Mouse (Mus musculus): Measurements from ENCODE around the gene Inpp5a. TPM values are rescaled to one million over a fixed set of nuclear protein-coding genes. Genes with fewer than 3 reads are reported as not detected.

Gene Inpp5a
- total and polyA plus RNA-seq, 2 experiments from 2014 or later: 43.4 to 65.2 TPM

GRCm38 (mm10) chr7:139389213-139389761 is 378 bp downstream of the Inpp5a start:
- ATAC-seq (ENCODE audit: insufficient read depth, low read depth): peak; percentile 11
- Histone ChIP-seq H3K4me1 (ENCODE audit: control insufficient read depth, insufficient read depth) (peaks cover 50% of the 10 kb centered on the region), H3K9ac (replicated peaks; ENCODE audit: low read depth, low read length) (peak overlapping the region; percentile 98), H3K36me3 (replicated peaks; ENCODE audit: control insufficient read depth, insufficient read depth, low read length) (no peaks in the 10 kb centered on the region), H3K27ac (ENCODE audit: low read depth) (peak overlapping the region; percentile 96), H3K4me2 (ENCODE audit: low read depth, low read length) (peak overlapping the region; percentile 66), H3K4me3 (ENCODE audit: low read depth, low read length) (peak overlapping the region; percentile 85), H3K9me3 (replicated peaks; ENCODE audit: control insufficient read depth, low read length) (no peaks in the 10 kb centered on the region), H3K27me3 (ENCODE audit: control insufficient read depth, insufficient read depth, low read length) (no peaks in the 10 kb centered on the region)
- no peak for DNase-seq (ENCODE audit: low spot score)
- under 1% methylated on average over 46 of the region's 53 CpGs for WGBS
- no peak for TF ChIP-seq EP300 (IDR thresholded peaks at IDR 0.05; ENCODE audit: low read depth)
- TF ChIP-seq CTCF (IDR thresholded peaks at IDR 0.05; ENCODE audit: low read depth): peak; percentile 8; the same call in 1 of the 2 replicates

GRCm38 (mm10) chr7:139390380-139390779 is 1.5 kb downstream of the Inpp5a start:
- Histone ChIP-seq H3K9ac (replicated peaks; ENCODE audit: low read depth, low read length) (peak overlapping the region; percentile 98), H3K36me3 (replicated peaks; ENCODE audit: control insufficient read depth, insufficient read depth, low read length) (no peaks in the 10 kb centered on the region), H3K27ac (ENCODE audit: low read depth) (peak overlapping the region; percentile 96), H3K4me1 (ENCODE audit: control insufficient read depth, insufficient read depth) (peaks cover 60% of the 10 kb centered on the region), H3K9me3 (replicated peaks; ENCODE audit: control insufficient read depth, low read length) (no peaks in the 10 kb centered on the region), H3K27me3 (ENCODE audit: control insufficient read depth, insufficient read depth, low read length) (no peaks in the 10 kb centered on the region), H3K4me3 (ENCODE audit: low read depth, low read length) (peak overlapping the region; percentile 85), H3K4me2 (ENCODE audit: low read depth, low read length) (peak overlapping the region; percentile 66)
- WGBS: 27% methylated on average over 3 of the region's 3 CpGs
- TF ChIP-seq CTCF (IDR thresholded peaks at IDR 0.05; ENCODE audit: low read depth) (peak; percentile 37), EP300 (IDR thresholded peaks at IDR 0.05; ENCODE audit: low read depth) (no peak)
- no peak for DNase-seq (ENCODE audit: low spot score)
- ATAC-seq (ENCODE audit: insufficient read depth, low read depth): no peak

DNA sequence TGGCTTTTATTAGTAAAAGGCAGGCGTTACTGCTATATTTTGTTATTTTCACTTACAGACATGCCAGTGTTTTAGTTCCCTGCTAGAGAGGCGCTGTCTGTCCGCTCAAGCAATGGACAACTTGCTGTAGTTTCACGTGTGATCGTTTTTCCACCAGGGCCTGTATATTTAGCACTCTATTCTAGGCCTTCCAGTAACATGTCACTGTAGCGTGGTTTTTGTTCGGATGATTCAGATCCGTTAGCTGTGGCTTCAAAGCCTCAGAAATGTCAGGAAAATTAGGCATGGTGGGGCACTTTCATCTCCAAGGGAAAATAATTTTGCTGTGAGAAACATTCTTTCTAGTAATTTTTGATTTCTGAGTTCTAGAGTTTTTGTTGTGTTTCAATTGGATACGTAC is 2.0 kb downstream of the Inpp5a start:
- TF ChIP-seq EP300 (IDR thresholded peaks at IDR 0.05; ENCODE audit: low read depth): no peak
- TF ChIP-seq CTCF (IDR thresholded peaks at IDR 0.05; ENCODE audit: low read depth): no peak
- Histone ChIP-seq H3K4me3 (ENCODE audit: low read depth, low read length) (peak overlapping the region; percentile 85), H3K36me3 (replicated peaks; ENCODE audit: control insufficient read depth, insufficient read depth, low read length) (no peaks in the 10 kb centered on the region), H3K4me2 (ENCODE audit: low read depth, low read length) (peak overlapping the region; percentile 66), H3K27me3 (ENCODE audit: control insufficient read depth, insufficient read depth, low read length) (no peaks in the 10 kb centered on the region), H3K9ac (replicated peaks; ENCODE audit: low read depth, low read length) (peak overlapping the region; percentile 98), H3K27ac (ENCODE audit: low read depth) (peak overlapping the region; percentile 96), H3K9me3 (replicated peaks; ENCODE audit: control insufficient read depth, low read length) (no peaks in the 10 kb centered on the region), H3K4me1 (ENCODE audit: control insufficient read depth, insufficient read depth) (peaks cover 66% of the 10 kb centered on the region)
- ATAC-seq (ENCODE audit: insufficient read depth, low read depth) (no peak), DNase-seq (ENCODE audit: low spot score) (no peak)
- WGBS: 42% methylated on average over 9 of the region's 9 CpGs

GRCm38 (mm10) chr7:139391691-139392090 is 2.8 kb downstream of the Inpp5a start:
- peak overlapping the region; percentile 66 for H3K4me2 ChIP-seq (ENCODE audit: low read depth, low read length)
- H3K4me1 ChIP-seq (ENCODE audit: control insufficient read depth, insufficient read depth): peaks cover 72% of the 10 kb centered on the region
- peak overlapping the region; percentile 98; the same call in 1 of the 2 replicates for H3K9ac ChIP-seq (replicated peaks; ENCODE audit: low read depth, low read length)
- H3K9me3 ChIP-seq (replicated peaks; ENCODE audit: control insufficient read depth, low read length): no peaks in the 10 kb centered on the region
- WGBS: 47% methylated on average over 5 of the region's 5 CpGs
- peak overlapping the region; percentile 96 for H3K27ac ChIP-seq (ENCODE audit: low read depth)
- no peaks in the 10 kb centered on the region for H3K27me3 ChIP-seq (ENCODE audit: control insufficient read depth, insufficient read depth, low read length)
- ATAC-seq (ENCODE audit: insufficient read depth, low read depth): no peak
- H3K36me3 ChIP-seq (replicated peaks; ENCODE audit: control insufficient read depth, insufficient read depth, low read length): no peaks in the 10 kb centered on the region
- DNase-seq (ENCODE audit: low spot score): no peak
- no peak for TF ChIP-seq CTCF (IDR thresholded peaks at IDR 0.05; ENCODE audit: low read depth)
- TF ChIP-seq EP300 (IDR thresholded peaks at IDR 0.05; ENCODE audit: low read depth): no peak
- peak overlapping the region; percentile 85; the same call in 1 of the 2 replicates for H3K4me3 ChIP-seq (ENCODE audit: low read depth, low read length)

DNA sequence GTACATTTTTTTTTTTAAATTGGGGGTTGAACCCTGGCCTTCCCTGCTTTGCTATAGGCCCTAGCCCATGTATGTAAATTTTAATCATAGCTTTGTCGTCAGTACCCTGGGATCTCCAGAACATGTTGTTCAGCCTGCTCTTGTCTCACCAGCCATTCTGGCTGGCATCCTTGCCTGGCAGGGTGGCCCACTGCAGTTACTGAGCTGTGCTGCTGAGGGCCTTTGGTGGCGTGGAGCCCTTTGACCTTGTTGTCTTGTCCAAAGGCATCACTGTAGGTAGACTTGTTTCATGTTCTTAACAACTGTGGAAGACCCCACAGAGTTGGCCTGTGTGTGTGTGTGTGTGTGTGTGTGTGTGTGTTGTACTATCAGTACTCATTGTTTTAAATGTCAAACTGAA is 3.2 kb downstream of the Inpp5a start:
- 0 out of 2 replicates have a peak overlapping the region, but pooled peaks have one; percentile 98 for H3K9ac ChIP-seq (replicated peaks; ENCODE audit: low read depth, low read length)
- WGBS: 51% methylated on average over 2 of the region's 2 CpGs
- no peaks in the 10 kb centered on the region for H3K27me3 ChIP-seq (ENCODE audit: control insufficient read depth, insufficient read depth, low read length)
- peak overlapping the region; percentile 64 for H3K27ac ChIP-seq (ENCODE audit: low read depth)
- no peak for ATAC-seq (ENCODE audit: insufficient read depth, low read depth)
- H3K9me3 ChIP-seq (replicated peaks; ENCODE audit: control insufficient read depth, low read length): no peaks in the 10 kb centered on the region
- H3K36me3 ChIP-seq (replicated peaks; ENCODE audit: control insufficient read depth, insufficient read depth, low read length): no peaks in the 10 kb centered on the region
- TF ChIP-seq CTCF (IDR thresholded peaks at IDR 0.05; ENCODE audit: low read depth): no peak
- no peak for TF ChIP-seq EP300 (IDR thresholded peaks at IDR 0.05; ENCODE audit: low read depth)
- H3K4me2 ChIP-seq (ENCODE audit: low read depth, low read length): peak overlapping the region; percentile 66
- H3K4me1 ChIP-seq (ENCODE audit: control insufficient read depth, insufficient read depth): peaks cover 72% of the 10 kb centered on the region
- H3K4me3 ChIP-seq (ENCODE audit: low read depth, low read length): no peak overlapping the region
- DNase-seq (ENCODE audit: low spot score): peak; percentile 24

Measured in heart, postnatal 0 days (tissue).